8 mouse cellular contexts compared by ENCODE assay signal in genomic region chr14:61439661-61440559, GRCm38 (mm10). TPM values are rescaled to one million over a fixed set of nuclear protein-coding genes. Genes with fewer than 3 reads are reported as not detected.
DNase-seq lines count a peak whose midpoint lies in the region; ATAC-seq lines count a peak whose summit lies in the region.

Kpna3 (minus strand) TSS chr14:61439874.

- H3K27ac ChIP-seq in lung, embryonic 16.5 days (ENCODE audit: low read length): peak within 1 kb of the TSS; percentile 95

- H3K4me1 ChIP-seq in lung, embryonic 16.5 days (replicated peaks; ENCODE audit: control insufficient read depth, insufficient read depth, low read length): peaks cover 6% of the 10 kb centered on the region

- no peaks in the 10 kb centered on the region for H3K9me3 ChIP-seq in lung, embryonic 16.5 days (ENCODE audit: control insufficient read depth, low read length)

- DNase-seq in MEL-GATA-1-ER (ENCODE audit: extremely low read depth, low read depth): peak; percentile 88
- peak; percentile 94 for DNase-seq in cerebellum, adult 8-10 months
- DNase-seq in forelimb bud, embryonic 11.5 days (ENCODE audit: low read depth, low spot score): peak; percentile 99
- DNase-seq in layer of hippocampus, adult 9-10 months (ENCODE audit: low spot score): peak; percentile 86
- DNase-seq in ovary, postnatal 10 days (ENCODE audit: low spot score): peak; percentile 81
- peak; percentile 94 to 96 for DNase-seq in thymus, postnatal 10 days (ENCODE audit: low spot score in 2 of 2)

- peak within 1 kb of the TSS; percentile 90 for H3K4me3 ChIP-seq in lung, embryonic 16.5 days (ENCODE audit: low read length)

- no peaks in the 10 kb centered on the region for H3K36me3 ChIP-seq in lung, embryonic 16.5 days (ENCODE audit: control insufficient read depth, insufficient read depth, low read length)

- peak within 1 kb of the TSS; percentile 92 for H3K9ac ChIP-seq in lung, embryonic 16.5 days (ENCODE audit: low read length)

- ATAC-seq in hematopoietic stem cell, adult 5-6 weeks (replicated peaks in 1 of 2; ENCODE audit: insufficient read depth in 1 of 2, low FRiP score in 2 of 2, low TSS enrichment in 1 of 2, low read depth in 1 of 2, poor library complexity in 2 of 2, severe bottlenecking in 2 of 2): peak; percentile 95
- peak; percentile 97 for ATAC-seq in lung, embryonic 16.5 days (ENCODE audit: low read depth)

- WGBS in lung, embryonic 16.5 days: under 1% methylated on average over 45 of the region's 85 CpGs

- peak within 1 kb of the TSS; percentile 81 for H3K4me2 ChIP-seq in lung, embryonic 16.5 days (ENCODE audit: low read depth, low read length)

- no peaks in the 10 kb centered on the region for H3K27me3 ChIP-seq in lung, embryonic 16.5 days (ENCODE audit: control insufficient read depth, insufficient read depth, low read depth, low read length)

RNA-seq across cellular contexts. Expression of gene Kpna3, which starts in this region (rescaled TPM):
- 64.2 and 69.5 TPM in 2 replicates for total RNA-seq in hematopoietic stem cell, adult 5-6 weeks (2017)
- polyA plus RNA-seq in lung, embryonic 16.5 days (2015; fragmentation: Nextera tagmentation; extraction: Ambion mirVana): 37.8 and 41.1 TPM in 2 replicates

Comparison
In these comparisons a context has a peak if more than half of its experiments do, and no peak if none do; other contexts are left out.
1. Peak in every context shown above with its lines: DNase-seq, ATAC-seq, H3K4me3 ChIP-seq and H3K27ac ChIP-seq.